Mouse (Mus musculus) neural tube, embryonic 15.5 days (tissue): ENCODE results near the gene Actl7a. TPM values are rescaled to one million over a fixed set of nuclear protein-coding genes. Genes with fewer than 3 reads are reported as not detected.

Experiments
- ATAC-seq: fragments of 200-750 bp; cut with Nextera tagmentation; 2 replicates; pipeline ENCODE4 v1.8.0; 2017; ENCODE audit warnings: mild to moderate bottlenecking, moderate TSS enrichment, moderate library complexity; ENCODE audit not compliant: low FRiP score
- H3K27ac ChIP-seq: fragments of 300-500 bp; sonication (generic); replicated peaks from 2 replicates; pipeline ENCODE4 v1.5.1; 2015; ENCODE audit warnings: mild to moderate bottlenecking, inconsistent platforms
- H3K27me3 ChIP-seq: fragments of 300-500 bp; sonication (generic); replicated peaks from 2 replicates; pipeline ENCODE4 v1.6.1; 2015; ENCODE audit warnings: inconsistent platforms
- H3K36me3 ChIP-seq: fragments of 300-500 bp; sonication (generic); 2 replicates; pipeline ENCODE4 v1.6.1; 2015; ENCODE audit warnings: inconsistent platforms
- H3K4me1 ChIP-seq: fragments of 300-500 bp; sonication (generic); 2 replicates; pipeline ENCODE4 v1.6.1; 2015; ENCODE audit warnings: inconsistent platforms
- H3K4me2 ChIP-seq: fragments of 300-500 bp; sonication (generic); 2 replicates; pipeline ENCODE4 v1.6.1; 2015; ENCODE audit warnings: inconsistent platforms, mild to moderate bottlenecking, moderate library complexity
- H3K4me3 ChIP-seq: fragments of 300-500 bp; sonication (generic); replicated peaks from 2 replicates; pipeline ENCODE4 v1.5.1; 2015; ENCODE audit warnings: mild to moderate bottlenecking, inconsistent platforms
- H3K9ac ChIP-seq: fragments of 300-500 bp; sonication (generic); replicated peaks from 2 replicates; pipeline ENCODE4 v1.6.1; 2015; ENCODE audit warnings: mild to moderate bottlenecking, inconsistent platforms
- H3K9me3 ChIP-seq: fragments of 300-500 bp; sonication (generic); replicated peaks from 2 replicates; pipeline ENCODE4 v1.6.1; 2016; ENCODE audit warnings: inconsistent platforms
- WGBS: fragments of 180-500 bp; shearing (Covaris S2); methylation state at CpG from one replicate; pipeline ENCODE4 v1.1.7; 2015; ENCODE audit warnings: mixed read lengths; 5-methylcytosine and 5-hydroxymethylcytosine counted together
- polyA plus RNA-seq: library from polyadenylated mRNA; unstranded; fragments of >200 nt; fragmentation: Nextera tagmentation; extraction: Ambion mirVana; gene quantifications from 2 replicates; pipeline ENCODE4 v1.2.1, GENCODE M21; 2015

The Actl7a gene
- not detected in 2 replicates for polyA plus RNA-seq

GRCm38 (mm10) chr4:56743363-56744195, at the start of gene Actl7a:
TSS of gene Actl7a (plus strand) at chr4:56743413.
- peaks cover 26% of the 10 kb centered on the region for H3K36me3 ChIP-seq
- H3K27me3 ChIP-seq, result no peaks in the 10 kb centered on the region
- no peak within 1 kb of the TSS for H3K9ac ChIP-seq
- ATAC-seq, result no peak
- H3K4me2 ChIP-seq, result no peak within 1 kb of the TSS
- no peaks in the 10 kb centered on the region for H3K9me3 ChIP-seq
- no peak within 1 kb of the TSS for H3K27ac ChIP-seq
- no peak within 1 kb of the TSS for H3K4me3 ChIP-seq
- H3K4me1 ChIP-seq, result no peaks in the 10 kb centered on the region
- 97% methylated on average over 21 of the region's 21 CpGs for WGBS

- no peak overlapping the region for H3K4me2 ChIP-seq
- no peak overlapping the region for H3K4me3 ChIP-seq
- no peak overlapping the region for H3K27ac ChIP-seq
- 92% methylated on average over 7 of the region's 7 CpGs for WGBS
- H3K4me1 ChIP-seq, result no peaks in the 10 kb centered on the region
- H3K9me3 ChIP-seq, result no peaks in the 10 kb centered on the region
- no peaks in the 10 kb centered on the region for H3K36me3 ChIP-seq
- H3K27me3 ChIP-seq, result no peaks in the 10 kb centered on the region
- no peak for ATAC-seq
- H3K9ac ChIP-seq, result no peak overlapping the region
Measured at GRCm38 (mm10) chr4:56696401-56696800, 46.8 kb upstream of the Actl7a start.

GRCm38 (mm10) chr4:56698671-56699070, 44.5 kb upstream of the Actl7a start:
- Histone ChIP-seq H3K27me3 (no peaks in the 10 kb centered on the region), H3K27ac (no peak overlapping the region), H3K4me3 (no peak overlapping the region), H3K4me2 (no peak overlapping the region), H3K36me3 (no peaks in the 10 kb centered on the region), H3K4me1 (no peaks in the 10 kb centered on the region), H3K9ac (no peak overlapping the region), H3K9me3 (no peaks in the 10 kb centered on the region)
- 80% methylated on average over 5 of the region's 5 CpGs for WGBS
- ATAC-seq, result no peak

GRCm38 (mm10) chr4:56702234-56702633, 41.0 kb upstream of the Actl7a start:
- Histone ChIP-seq H3K9ac (no peak overlapping the region), H3K4me3 (no peak overlapping the region), H3K4me1 (no peaks in the 10 kb centered on the region), H3K36me3 (no peaks in the 10 kb centered on the region), H3K27ac (no peak overlapping the region), H3K9me3 (no peaks in the 10 kb centered on the region), H3K4me2 (no peak overlapping the region), H3K27me3 (no peaks in the 10 kb centered on the region)
- ATAC-seq, result no peak
- WGBS, result 13% methylated on average over 10 of the region's 10 CpGs

- H3K4me1 ChIP-seq, result no peaks in the 10 kb centered on the region
- no peaks in the 10 kb centered on the region for H3K27me3 ChIP-seq
- H3K36me3 ChIP-seq, result no peaks in the 10 kb centered on the region
- 85% methylated on average over 3 of the region's 3 CpGs for WGBS
- no peaks in the 10 kb centered on the region for H3K9me3 ChIP-seq
- ATAC-seq, result no peak
- H3K4me3 ChIP-seq, result no peak overlapping the region
- no peak overlapping the region for H3K27ac ChIP-seq
- no peak overlapping the region for H3K4me2 ChIP-seq
- H3K9ac ChIP-seq, result no peak overlapping the region
Measured at GRCm38 (mm10) chr4:56713155-56713554, 30.1 kb upstream of the Actl7a start.

GRCm38 (mm10) chr4:56716801-56717200, 26.4 kb upstream of the Actl7a start:
- ATAC-seq, result no peak
- Histone ChIP-seq H3K4me3 (no peak overlapping the region), H3K4me1 (0 out of 2 replicates have a peak, but pooled peaks cover 5% of the 10 kb centered on the region), H3K9me3 (no peaks in the 10 kb centered on the region), H3K4me2 (no peak overlapping the region), H3K36me3 (no peaks in the 10 kb centered on the region), H3K27me3 (no peaks in the 10 kb centered on the region), H3K27ac (no peak overlapping the region), H3K9ac (no peak overlapping the region)
- WGBS, result 61% methylated on average over 5 of the region's 5 CpGs

GRCm38 (mm10) chr4:56717932-56718331, 25.3 kb upstream of the Actl7a start:
- no peak for ATAC-seq
- no peak overlapping the region for H3K4me2 ChIP-seq
- H3K4me1 ChIP-seq, result 0 out of 2 replicates have a peak, but pooled peaks cover 5% of the 10 kb centered on the region
- no peak overlapping the region for H3K4me3 ChIP-seq
- 78% methylated on average over 3 of the region's 3 CpGs for WGBS
- H3K9me3 ChIP-seq, result no peaks in the 10 kb centered on the region
- H3K36me3 ChIP-seq, result no peaks in the 10 kb centered on the region
- no peak overlapping the region for H3K9ac ChIP-seq
- no peak overlapping the region for H3K27ac ChIP-seq
- H3K27me3 ChIP-seq, result no peaks in the 10 kb centered on the region

- no peak overlapping the region for H3K4me3 ChIP-seq
- H3K9me3 ChIP-seq, result no peaks in the 10 kb centered on the region
- H3K27me3 ChIP-seq, result no peaks in the 10 kb centered on the region
- 0 out of 2 replicates have a peak, but pooled peaks cover 5% of the 10 kb centered on the region for H3K4me1 ChIP-seq
- no peak overlapping the region for H3K4me2 ChIP-seq
- ATAC-seq, result no peak
- no peaks in the 10 kb centered on the region for H3K36me3 ChIP-seq
- WGBS, result 63% methylated on average over 12 of the region's 12 CpGs
- no peak overlapping the region for H3K27ac ChIP-seq
- H3K9ac ChIP-seq, result no peak overlapping the region
Measured at GRCm38 (mm10) chr4:56718573-56719442, 24.4 kb upstream of the Actl7a start.

- no peak for ATAC-seq
- H3K27ac ChIP-seq, result no peak overlapping the region
Measured at GRCm38 (mm10) chr4:56719456-56719855, 23.8 kb upstream of the Actl7a start.

GRCm38 (mm10) chr4:56720403-56720802, 22.8 kb upstream of the Actl7a start:
- Histone ChIP-seq H3K4me3 (no peak overlapping the region), H3K4me2 (no peak overlapping the region), H3K9me3 (no peaks in the 10 kb centered on the region), H3K4me1 (0 out of 2 replicates have a peak, but pooled peaks cover 5% of the 10 kb centered on the region), H3K36me3 (no peaks in the 10 kb centered on the region), H3K27me3 (no peaks in the 10 kb centered on the region), H3K27ac (no peak overlapping the region), H3K9ac (no peak overlapping the region)
- ATAC-seq, result no peak
- WGBS, result 93% methylated on average over 9 of the region's 9 CpGs

More at GRCm38 (mm10) chr4:56719456-56719855, 23.8 kb upstream of the Actl7a start:
- H3K4me1 ChIP-seq, result 0 out of 2 replicates have a peak, but pooled peaks cover 5% of the 10 kb centered on the region
- H3K4me2 ChIP-seq, result no peak overlapping the region
- WGBS, result 57% methylated on average over 9 of the region's 9 CpGs
- no peak overlapping the region for H3K9ac ChIP-seq
- no peaks in the 10 kb centered on the region for H3K36me3 ChIP-seq
- no peak overlapping the region for H3K4me3 ChIP-seq
- no peaks in the 10 kb centered on the region for H3K9me3 ChIP-seq
- no peaks in the 10 kb centered on the region for H3K27me3 ChIP-seq

GRCm38 (mm10) chr4:56721469-56721868, 21.7 kb upstream of the Actl7a start:
- WGBS, result 34% methylated on average over 3 of the region's 3 CpGs
- H3K4me1 ChIP-seq, result 0 out of 2 replicates have a peak, but pooled peaks cover 5% of the 10 kb centered on the region
- H3K4me3 ChIP-seq, result no peak overlapping the region
- no peak overlapping the region for H3K4me2 ChIP-seq
- H3K36me3 ChIP-seq, result no peaks in the 10 kb centered on the region
- no peak overlapping the region for H3K27ac ChIP-seq
- H3K9me3 ChIP-seq, result no peaks in the 10 kb centered on the region
- no peak overlapping the region for H3K9ac ChIP-seq
- no peak for ATAC-seq
- H3K27me3 ChIP-seq, result no peaks in the 10 kb centered on the region
